ENCODE assay signal across 8 mouse cellular contexts in genomic region chrX:48207761-48208487, GRCm38 (mm10). TPM values are rescaled to one million over a fixed set of nuclear protein-coding genes. Genes with fewer than 3 reads are reported as not detected.
A peak's percentile ranks its signal among the peaks of the same experiment; 100 is the strongest.
DNase-seq lines count a peak whose midpoint lies in the region; ATAC-seq lines count a peak whose summit lies in the region.

No protein-coding gene starts in this region.

- intact Hi-C loops in left cerebral cortex, postnatal 4 days (cut with DNase I), result no loop called here
- intact Hi-C loops in left cerebral cortex, postnatal 36 days (cut with DNase I), result loop anchor here (1.0 to 5.0 kb wide), 2 partner anchors 48 to 139 kb away; partner anchors contain the start of gene Utp14a
- intact Hi-C loops in heart, postnatal 10 days (cut with DNase I), result loop anchor here (5.0 kb wide), 2 partner anchors 49 to 81 kb away; partner anchors contain the start of gene Utp14a

- H3K27ac ChIP-seq in embryonic facial prominence, embryonic 11.5 days (replicated peaks; ENCODE audit: low read depth, low read length), result no peak overlapping the region
- H3K27ac ChIP-seq in stomach, embryonic 16.5 days (ENCODE audit: low read length), result peak overlapping the region; percentile 67

- H3K4me3 ChIP-seq in embryonic facial prominence, embryonic 11.5 days (ENCODE audit: low read depth, low read length), result peak overlapping the region; percentile 65
- peak overlapping the region; percentile 96 for H3K4me3 ChIP-seq in megakaryocyte, embryonic 14.5 days (replicated peaks)
- H3K4me3 ChIP-seq in stomach, embryonic 16.5 days (replicated peaks; ENCODE audit: low read length), result peak overlapping the region; percentile 72

- H3K4me2 ChIP-seq in embryonic facial prominence, embryonic 11.5 days (ENCODE audit: low read depth, low read length), result peak overlapping the region; percentile 43
- H3K4me2 ChIP-seq in stomach, embryonic 16.5 days (ENCODE audit: low read depth, low read length), result peak overlapping the region; percentile 49

- peak; percentile 39 for DNase-seq in left cerebral cortex, postnatal 4 days
- no peak for DNase-seq in left cerebral cortex, postnatal 36 days (ENCODE audit: low spot score in 2 of 2)
- DNase-seq in adrenal gland, adult 2 months, result peak; percentile 38
- DNase-seq in embryonic facial prominence, embryonic 11.5 days (ENCODE audit: low spot score), result peak; percentile 38
- peak; percentile 38 to 40 for DNase-seq in heart, postnatal 10 days
- DNase-seq in kidney, postnatal 36 days, result peak; percentile 65 to 83

- no peaks in the 10 kb centered on the region for H3K9me3 ChIP-seq in embryonic facial prominence, embryonic 11.5 days (replicated peaks; ENCODE audit: control insufficient read depth, low read length)
- H3K9me3 ChIP-seq in megakaryocyte, embryonic 14.5 days, result no peaks in the 10 kb centered on the region
- H3K9me3 ChIP-seq in stomach, embryonic 16.5 days (replicated peaks; ENCODE audit: control insufficient read depth, low read length), result no peaks in the 10 kb centered on the region

- 14% methylated on average over 32 of the region's 36 CpGs for WGBS in embryonic facial prominence, embryonic 11.5 days
- WGBS in stomach, embryonic 16.5 days, result 9% methylated on average over 36 of the region's 36 CpGs

- H3K36me3 ChIP-seq in embryonic facial prominence, embryonic 11.5 days (replicated peaks; ENCODE audit: control insufficient read depth, insufficient read depth, low read depth, low read length), result no peaks in the 10 kb centered on the region
- peaks cover 19% of the 10 kb centered on the region for H3K36me3 ChIP-seq in megakaryocyte, embryonic 14.5 days (replicated peaks; ENCODE audit: low read length)
- no peaks in the 10 kb centered on the region for H3K36me3 ChIP-seq in stomach, embryonic 16.5 days (ENCODE audit: control insufficient read depth, insufficient read depth, low read length)

- peak overlapping the region; percentile 59 for H3K9ac ChIP-seq in embryonic facial prominence, embryonic 11.5 days (replicated peaks; ENCODE audit: low read length)
- peak overlapping the region; percentile 74 for H3K9ac ChIP-seq in stomach, embryonic 16.5 days (ENCODE audit: low read length)

- no peaks in the 10 kb centered on the region for H3K4me1 ChIP-seq in embryonic facial prominence, embryonic 11.5 days (ENCODE audit: control insufficient read depth, insufficient read depth, low read length)
- peaks cover 21% of the 10 kb centered on the region for H3K4me1 ChIP-seq in megakaryocyte, embryonic 14.5 days
- H3K4me1 ChIP-seq in stomach, embryonic 16.5 days (ENCODE audit: control insufficient read depth, insufficient read depth, low read length), result no peaks in the 10 kb centered on the region

- H3K27me3 ChIP-seq in embryonic facial prominence, embryonic 11.5 days (ENCODE audit: control insufficient read depth, insufficient read depth, low read length), result no peaks in the 10 kb centered on the region
- H3K27me3 ChIP-seq in megakaryocyte, embryonic 14.5 days (replicated peaks), result peaks cover 17% of the 10 kb centered on the region
- H3K27me3 ChIP-seq in stomach, embryonic 16.5 days (ENCODE audit: control insufficient read depth, insufficient read depth, low read length), result no peaks in the 10 kb centered on the region

- peak; percentile 85 for ATAC-seq in embryonic facial prominence, embryonic 11.5 days (replicated peaks; ENCODE audit: insufficient number of reproducible peaks, low FRiP score, low TSS enrichment, low read depth)
- peak; percentile 76 for ATAC-seq in stomach, embryonic 16.5 days (ENCODE audit: insufficient read depth, low FRiP score)

RNA-seq across cellular contexts. Expression of gene Zdhhc9, which starts 0.8 kb away (rescaled TPM):
- 10 to 100 TPM; 86.3 to 91.7 TPM for total RNA-seq in left cerebral cortex, postnatal 4 days (2021)
- 10 to 100 TPM; 53.4 to 55.7 TPM for total RNA-seq in left cerebral cortex, postnatal 36 days (2021)
- 10 to 100 TPM; 17.7 to 22.3 TPM for total RNA-seq in adrenal gland, adult 2 months (2021)
- 10.3 and 10.9 TPM in 2 replicates for polyA plus RNA-seq in adrenal gland, adult 2 months (2012; rRNA removed)
- 2.7 and 2.8 TPM in 2 replicates for polyA plus RNA-seq in embryonic facial prominence, embryonic 11.5 days (2014; fragmentation: Nextera tagmentation; extraction: Ambion mirVana)
- total RNA-seq in heart, postnatal 10 days (2021), result 10 to 100 TPM; 28.3 to 32.4 TPM
- 10.4 and 25.6 TPM in 2 replicates for polyA plus RNA-seq in megakaryocyte, embryonic 14.5 days (2012; ENCODE audit: insufficient read depth, low replicate concordance)
- 4.6 and 6.1 TPM in 2 replicates for polyA plus RNA-seq in stomach, embryonic 16.5 days (2015; fragmentation: Nextera tagmentation; extraction: Ambion mirVana)

RNA-seq across cellular contexts. Expression of gene Utp14a, which starts 48.7 kb away (rescaled TPM):
- total RNA-seq in left cerebral cortex, postnatal 4 days (2021), result 10 to 100 TPM; 24.4 to 26.4 TPM
- 10 to 100 TPM; 15.6 to 18.4 TPM for total RNA-seq in left cerebral cortex, postnatal 36 days (2021)
- 10 to 100 TPM; 12.5 to 19.5 TPM for total RNA-seq in adrenal gland, adult 2 months (2021)
- 0.42 and 0.48 TPM in 2 replicates for polyA plus RNA-seq in adrenal gland, adult 2 months (2012; rRNA removed)
- polyA plus RNA-seq in embryonic facial prominence, embryonic 11.5 days (2014; fragmentation: Nextera tagmentation; extraction: Ambion mirVana), result 23.8 and 27.5 TPM in 2 replicates
- 10 to 100 TPM; 13.9 to 17.3 TPM for total RNA-seq in heart, postnatal 10 days (2021)
- polyA plus RNA-seq in megakaryocyte, embryonic 14.5 days (2012; ENCODE audit: insufficient read depth, low replicate concordance), result 3.4 TPM in 1 of 2 replicates, not detected in the other
- 15.2 and 17.0 TPM in 2 replicates for polyA plus RNA-seq in stomach, embryonic 16.5 days (2015; fragmentation: Nextera tagmentation; extraction: Ambion mirVana)

Comparison
In these comparisons a context has a peak if more than half of its experiments do, and no peak if none do; other contexts are left out.
1. DNase-seq: peak in left cerebral cortex, postnatal 4 days (single experiment), adrenal gland, adult 2 months (single experiment), embryonic facial prominence, embryonic 11.5 days (single experiment), heart, postnatal 10 days (2 of 2) and kidney, postnatal 36 days (2 of 2); none in left cerebral cortex, postnatal 36 days (0 of 2).
2. Peak in every context shown above with its lines, with median percentiles within 50 percentile points of each other: H3K4me3 ChIP-seq.